Mouse (Mus musculus) colon, adult 2 months (tissue): ENCODE data around the gene H2al1a. TPM values are rescaled to one million over a fixed set of nuclear protein-coding genes. Genes with fewer than 3 reads are reported as not detected.

Source experiments
- polyA plus RNA-seq: library from polyadenylated mRNA; depleted of rRNA; stranded (reverse); fragments of >200 nt; gene quantifications from 2 replicates; pipeline ENCODE4 v1.2.3, GENCODE M21; 2012; rRNA removed

The H2al1a gene
- polyA plus RNA-seq: not detected in 2 replicates

GRCm38 (mm10) chrX:11298957-11299356 lies at the start of gene H2al1a:
TSS of gene H2al1a (plus strand) at chrX:11299257.

GRCm38 (mm10) chrX:11302132-11302531 lies 3.1 kb downstream of the H2al1a start, which contains the start of gene H2al1b:
TSS of gene H2al1b (plus strand) at chrX:11302432.

GRCm38 (mm10) chrX:11305355-11305754 lies 6.3 kb downstream of the H2al1a start, which contains the start of gene H2al1c:
TSS of gene H2al1c (plus strand) at chrX:11305655.

GRCm38 (mm10) chrX:11308524-11308923 lies 9.5 kb downstream of the H2al1a start, which contains the start of gene H2al1d:
TSS of gene H2al1d (plus strand) at chrX:11308824.

GRCm38 (mm10) chrX:11311634-11312033 lies 12.6 kb downstream of the H2al1a start, which contains the start of gene H2al1e:
TSS of gene H2al1e (plus strand) at chrX:11311934.

GRCm38 (mm10) chrX:11314858-11315257 lies 15.8 kb downstream of the H2al1a start, which contains the start of gene H2al1f:
TSS of gene H2al1f (plus strand) at chrX:11315158.

GRCm38 (mm10) chrX:11317956-11318355 lies 18.9 kb downstream of the H2al1a start, which contains the start of gene H2al1g:
TSS of gene H2al1g (plus strand) at chrX:11318256.

GRCm38 (mm10) chrX:11321192-11321591 lies 22.1 kb downstream of the H2al1a start, which contains the start of gene H2al1h:
TSS of gene H2al1h (plus strand) at chrX:11321492.

GRCm38 (mm10) chrX:11324359-11324758 lies 25.3 kb downstream of the H2al1a start, which contains the start of gene H2al1i:
TSS of gene H2al1i (plus strand) at chrX:11324659.

GRCm38 (mm10) chrX:11327522-11327921 lies 28.5 kb downstream of the H2al1a start, which contains the start of gene H2al1j:
TSS of gene H2al1j (plus strand) at chrX:11327822.

Other genes starting within 250 kb of the H2al1a start
- not detected in 2 replicates for gene H2al1b, start 3.2 kb downstream of the H2al1a start, polyA plus RNA-seq
- gene H2al1c, start 6.4 kb downstream of the H2al1a start, polyA plus RNA-seq: not detected in 2 replicates
- not detected in 2 replicates for gene H2al1d, start 9.6 kb downstream of the H2al1a start, polyA plus RNA-seq
- not detected in 2 replicates for gene H2al1e, start 12.7 kb downstream of the H2al1a start, polyA plus RNA-seq
- not detected in 2 replicates for gene H2al1f, start 15.9 kb downstream of the H2al1a start, polyA plus RNA-seq
- not detected in 2 replicates for gene H2al1g, start 19.0 kb downstream of the H2al1a start, polyA plus RNA-seq
- gene H2al1h, start 22.2 kb downstream of the H2al1a start, polyA plus RNA-seq: not detected in 2 replicates
- not detected in 2 replicates for gene H2al1i, start 25.4 kb downstream of the H2al1a start, polyA plus RNA-seq
- gene H2al1j, start 28.6 kb downstream of the H2al1a start, polyA plus RNA-seq: not detected in 2 replicates